Mouse (Mus musculus): ENCODE measurements around the gene Fam84a. TPM values are rescaled to one million over a fixed set of nuclear protein-coding genes. Genes with fewer than 3 reads are reported as not detected.

Fam84a gene
- 7.4 and 7.8 TPM in 2 replicates for polyA plus RNA-seq (2015; fragmentation: Nextera tagmentation; extraction: Ambion mirVana)

DNA sequence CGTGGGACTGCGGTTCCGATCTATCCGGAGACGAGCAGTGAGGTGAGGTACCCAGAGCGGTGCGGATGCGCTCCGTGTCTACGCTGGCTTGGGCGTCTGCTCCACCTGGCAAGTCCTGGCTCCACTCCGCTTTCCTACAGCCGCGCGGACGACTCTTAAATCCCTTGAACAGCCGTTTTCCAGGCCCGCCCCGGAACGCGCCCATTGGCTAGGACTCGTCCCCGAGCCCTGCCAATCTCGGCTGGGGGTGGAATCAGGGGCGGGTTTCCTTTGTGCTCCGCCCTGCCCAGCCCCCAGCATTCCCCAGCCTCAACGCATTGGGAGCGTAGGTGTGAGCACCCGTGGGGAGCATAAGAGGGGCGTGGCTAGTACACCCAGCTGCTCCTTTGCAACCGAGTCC, at the start of gene Fam84a:
Gene Fam84a (minus strand): TSS at position 134 of the 400 bp plus-strand sequence.
- Histone ChIP-seq H3K4me2 (ENCODE audit: low read length) (peak within 1 kb of the TSS; percentile 66), H3K36me3 (ENCODE audit: insufficient read depth, low read length) (no peaks in the 10 kb centered on the region), H3K4me1 (replicated peaks; ENCODE audit: insufficient read depth, low read length) (peaks cover 6% of the 10 kb centered on the region; the same call in 1 of the 2 replicates), H3K4me3 (replicated peaks; ENCODE audit: low read depth, low read length) (peak within 1 kb of the TSS; percentile 56), H3K9me3 (replicated peaks; ENCODE audit: low read length) (no peaks in the 10 kb centered on the region), H3K27me3 (ENCODE audit: insufficient read depth, low read length) (peaks cover 7% of the 10 kb centered on the region; the same call in 1 of the 2 replicates), H3K9ac (ENCODE audit: low read depth, low read length) (0 out of 2 replicates have a peak within 1 kb of the TSS, but pooled peaks have one; percentile 49), H3K27ac (no peak within 1 kb of the TSS)
- WGBS = under 1% methylated on average over 31 of the region's 31 CpGs
- TF ChIP-seq CTCF (IDR thresholded peaks at IDR 0.05; ENCODE audit: low read depth) = no peak
- DNase-seq (ENCODE audit: low spot score) (peak; percentile 95), ATAC-seq (replicated peaks; ENCODE audit: low FRiP score, low read depth) (peak; percentile 93)

- Histone ChIP-seq H3K27me3 (ENCODE audit: insufficient read depth, low read length) (no peaks in the 10 kb centered on the region), H3K36me3 (ENCODE audit: insufficient read depth, low read length) (no peaks in the 10 kb centered on the region), H3K4me1 (replicated peaks; ENCODE audit: insufficient read depth, low read length) (no peaks in the 10 kb centered on the region), H3K9ac (ENCODE audit: low read depth, low read length) (no peak overlapping the region), H3K4me3 (replicated peaks; ENCODE audit: low read depth, low read length) (no peak overlapping the region), H3K27ac (no peak overlapping the region), H3K9me3 (replicated peaks; ENCODE audit: low read length) (no peaks in the 10 kb centered on the region), H3K4me2 (ENCODE audit: low read length) (no peak overlapping the region)
- ATAC-seq (replicated peaks; ENCODE audit: low FRiP score, low read depth) (no peak), DNase-seq (ENCODE audit: low spot score) (no peak)
- TF ChIP-seq CTCF (IDR thresholded peaks at IDR 0.05; ENCODE audit: low read depth) = no peak
- 72% methylated on average over 3 of the region's 3 CpGs for WGBS
Observed at GRCm38 (mm10) chr12:14195479-14195878, 43.6 kb upstream of the Fam84a start.

GRCm38 (mm10) chr12:14186689-14187195, 34.9 kb upstream of the Fam84a start:
- WGBS = 81% methylated on average over 3 of the region's 3 CpGs
- Histone ChIP-seq H3K36me3 (ENCODE audit: insufficient read depth, low read length) (no peaks in the 10 kb centered on the region), H3K4me3 (replicated peaks; ENCODE audit: low read depth, low read length) (no peak overlapping the region), H3K9me3 (replicated peaks; ENCODE audit: low read length) (no peaks in the 10 kb centered on the region), H3K27ac (no peak overlapping the region), H3K4me1 (replicated peaks; ENCODE audit: insufficient read depth, low read length) (no peaks in the 10 kb centered on the region), H3K4me2 (ENCODE audit: low read length) (no peak overlapping the region), H3K9ac (ENCODE audit: low read depth, low read length) (no peak overlapping the region), H3K27me3 (ENCODE audit: insufficient read depth, low read length) (no peaks in the 10 kb centered on the region)
- TF ChIP-seq CTCF (IDR thresholded peaks at IDR 0.05; ENCODE audit: low read depth) = no peak
- ATAC-seq (replicated peaks; ENCODE audit: low FRiP score, low read depth) (no peak), DNase-seq (ENCODE audit: low spot score) (no peak)

DNA sequence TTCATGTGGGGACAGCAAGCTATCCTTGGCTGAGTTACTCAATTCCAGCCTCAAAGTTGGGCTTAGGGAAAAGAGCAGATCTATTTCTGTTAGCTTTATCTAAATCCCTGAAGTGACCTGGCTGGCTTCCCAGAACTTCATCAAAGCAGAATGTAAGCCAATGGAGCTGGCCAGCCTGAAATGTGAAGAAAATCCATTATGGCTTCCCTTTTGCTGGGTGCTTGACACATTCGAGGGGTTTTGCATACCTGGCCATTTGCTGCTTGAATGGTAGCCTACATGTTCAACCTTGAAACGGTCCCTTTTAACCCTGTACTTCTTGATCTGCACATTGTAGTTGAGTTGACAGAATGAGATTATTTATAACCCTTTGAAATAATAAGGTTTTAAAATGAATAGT, 13.9 kb upstream of the Fam84a start:
- H3K4me1 ChIP-seq (replicated peaks; ENCODE audit: insufficient read depth, low read length) = no peaks in the 10 kb centered on the region
- WGBS = 35% methylated on average over 2 of the region's 2 CpGs
- DNase-seq (ENCODE audit: low spot score) (peak; percentile 35), ATAC-seq (replicated peaks; ENCODE audit: low FRiP score, low read depth) (no peak)
- no peaks in the 10 kb centered on the region for H3K27me3 ChIP-seq (ENCODE audit: insufficient read depth, low read length)
- no peak overlapping the region for H3K27ac ChIP-seq
- no peaks in the 10 kb centered on the region for H3K9me3 ChIP-seq (replicated peaks; ENCODE audit: low read length)
- H3K4me3 ChIP-seq (replicated peaks; ENCODE audit: low read depth, low read length) = no peak overlapping the region
- H3K4me2 ChIP-seq (ENCODE audit: low read length) = no peak overlapping the region
- no peaks in the 10 kb centered on the region for H3K36me3 ChIP-seq (ENCODE audit: insufficient read depth, low read length)
- no peak for TF ChIP-seq CTCF (IDR thresholded peaks at IDR 0.05; ENCODE audit: low read depth)
- no peak overlapping the region for H3K9ac ChIP-seq (ENCODE audit: low read depth, low read length)

DNA sequence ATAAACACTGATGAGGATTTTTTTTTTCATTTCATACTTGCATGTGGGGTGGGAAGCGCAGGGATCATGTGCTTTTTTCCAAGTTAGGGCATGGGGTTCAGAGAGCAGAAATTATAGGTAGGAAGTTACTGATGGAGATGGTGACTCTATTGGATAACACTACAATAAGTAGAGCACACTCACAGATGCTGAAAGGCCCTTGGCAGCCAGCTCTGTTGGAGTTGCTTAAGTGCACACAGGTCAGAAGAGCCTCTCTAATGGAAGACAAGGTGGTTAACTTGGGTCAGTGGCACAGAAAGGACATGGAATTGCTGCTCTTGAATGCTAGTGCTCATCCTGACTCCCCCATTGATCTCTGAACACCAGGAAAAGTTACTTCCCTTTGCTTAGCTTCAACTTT, 13.1 kb upstream of the Fam84a start:
- Histone ChIP-seq H3K4me1 (replicated peaks; ENCODE audit: insufficient read depth, low read length) (no peaks in the 10 kb centered on the region), H3K4me2 (ENCODE audit: low read length) (no peak overlapping the region), H3K4me3 (replicated peaks; ENCODE audit: low read depth, low read length) (no peak overlapping the region), H3K27ac (no peak overlapping the region), H3K36me3 (ENCODE audit: insufficient read depth, low read length) (no peaks in the 10 kb centered on the region), H3K9me3 (replicated peaks; ENCODE audit: low read length) (no peaks in the 10 kb centered on the region), H3K27me3 (ENCODE audit: insufficient read depth, low read length) (no peaks in the 10 kb centered on the region), H3K9ac (ENCODE audit: low read depth, low read length) (no peak overlapping the region)
- TF ChIP-seq CTCF (IDR thresholded peaks at IDR 0.05; ENCODE audit: low read depth) = no peak
- DNase-seq (ENCODE audit: low spot score) (no peak), ATAC-seq (replicated peaks; ENCODE audit: low FRiP score, low read depth) (no peak)
- whole genome bisulfite sequencing = 94% methylated on average over 1 of the region's 1 CpGs

- H3K9me3 ChIP-seq (replicated peaks; ENCODE audit: low read length) = no peaks in the 10 kb centered on the region
- H3K27me3 ChIP-seq (ENCODE audit: insufficient read depth, low read length) = peaks cover 7% of the 10 kb centered on the region; the same call in 1 of the 2 replicates
- ATAC-seq (replicated peaks; ENCODE audit: low FRiP score, low read depth) (no peak), DNase-seq (ENCODE audit: low spot score) (peak; percentile 43)
- H3K27ac ChIP-seq = no peak overlapping the region
- 2% methylated on average over 14 of the region's 14 CpGs for WGBS
- no peaks in the 10 kb centered on the region for H3K36me3 ChIP-seq (ENCODE audit: insufficient read depth, low read length)
- no peak overlapping the region for H3K9ac ChIP-seq (ENCODE audit: low read depth, low read length)
- peak overlapping the region; percentile 56 for H3K4me3 ChIP-seq (replicated peaks; ENCODE audit: low read depth, low read length)
- no peak for TF ChIP-seq CTCF (IDR thresholded peaks at IDR 0.05; ENCODE audit: low read depth)
- peaks cover 6% of the 10 kb centered on the region; the same call in 1 of the 2 replicates for H3K4me1 ChIP-seq (replicated peaks; ENCODE audit: insufficient read depth, low read length)
- peak overlapping the region; percentile 66 for H3K4me2 ChIP-seq (ENCODE audit: low read length)
Observed at GRCm38 (mm10) chr12:14152426-14152825, 572 bp upstream of the Fam84a start.

All from kidney, postnatal 0 days (tissue).